In genomic region chr3:53557388-53558214, GRCm38 (mm10) we compare ENCODE assay signal across 11 mouse cellular contexts.
DNase-seq lines count a peak whose midpoint lies in the region; ATAC-seq and TF ChIP-seq lines count a peak whose summit lies in the region.
"Had no signal": no experiment of that assay in that cellular context is flagged by ENCODE, and none has a peak within 500 bp of the region (broad histone marks: within the 10 kb centered on the region; RNA-seq: fewer than 3 reads in every experiment).

No protein-coding gene starts in this region.

- WGBS in forebrain, embryonic 14.5 days = 76% methylated on average over 16 of the region's 16 CpGs
- WGBS in forebrain, embryonic 12.5 days = 89% methylated on average over 16 of the region's 16 CpGs
- 68% methylated on average over 16 of the region's 16 CpGs for WGBS in limb, embryonic 14.5 days
- WGBS in limb, embryonic 10.5 days = 87% methylated on average over 16 of the region's 16 CpGs
- 50% methylated on average over 16 of the region's 16 CpGs for WGBS in hindbrain, postnatal 0 days
- 62% methylated on average over 16 of the region's 16 CpGs for WGBS in neural tube, embryonic 15.5 days

- TF ChIP-seq POLR2A in limb, embryonic 14.5 days (IDR thresholded peaks at IDR 0.05; ENCODE audit: borderline replicate concordance, extremely low read depth, insufficient read depth, insufficient read length) = no peak

- no peak overlapping the region for H3K4me2 ChIP-seq in forebrain, embryonic 14.5 days (ENCODE audit: low read length)
- H3K4me2 ChIP-seq in forebrain, embryonic 12.5 days = no peak overlapping the region
- H3K4me2 ChIP-seq in limb, embryonic 14.5 days (replicated peaks; ENCODE audit: low read depth, low read length, severe bottlenecking) = no peak overlapping the region
- no peak overlapping the region for H3K4me2 ChIP-seq in hindbrain, postnatal 0 days (ENCODE audit: low read depth, low read length)
- no peak overlapping the region for H3K4me2 ChIP-seq in neural tube, embryonic 15.5 days

- H3K4me3 ChIP-seq in forebrain, embryonic 14.5 days (ENCODE audit: low read depth, low read length) = no peak overlapping the region
- no peak overlapping the region for H3K4me3 ChIP-seq in forebrain, embryonic 12.5 days (replicated peaks)
- no peak overlapping the region for H3K4me3 ChIP-seq in limb, embryonic 14.5 days (replicated peaks; ENCODE audit: low read length)
- no peak overlapping the region for H3K4me3 ChIP-seq in limb, embryonic 10.5 days
- H3K4me3 ChIP-seq in hindbrain, postnatal 0 days (ENCODE audit: low read length) = no peak overlapping the region
- H3K4me3 ChIP-seq in neural tube, embryonic 15.5 days (replicated peaks) = no peak overlapping the region

- peak; percentile 42 for DNase-seq in forebrain, embryonic 14.5 days (ENCODE audit: low spot score)
- DNase-seq in limb, embryonic 14.5 days (ENCODE audit: low spot score) = peak; percentile 3
- no peak for DNase-seq in limb, embryonic 10.5 days (ENCODE audit: low spot score)
- peak; percentile 79 for DNase-seq in hindbrain, postnatal 0 days (ENCODE audit: low spot score)
- no peak for DNase-seq in kidney, adult 8-10 months
- DNase-seq: cerebellum, adult 2 months; kidney, postnatal 14 days; thymus, postnatal 4 days had no signal

- peak; percentile 40; the same call in 1 of the 2 replicates for ATAC-seq in forebrain, embryonic 14.5 days
- ATAC-seq in forebrain, embryonic 12.5 days (ENCODE audit: low FRiP score) = no peak
- 0 out of 2 replicates have a peak, but pooled peaks have one; percentile 34 for ATAC-seq in limb, embryonic 14.5 days (ENCODE audit: low FRiP score, low read depth)
- ATAC-seq in hindbrain, postnatal 0 days = peak; percentile 91
- ATAC-seq in neural tube, embryonic 15.5 days (ENCODE audit: low FRiP score) = peak; percentile 81; the same call in 1 of the 2 replicates
- no peak for ATAC-seq in monocyte, adult 5-6 weeks (replicated peaks; ENCODE audit: insufficient number of reproducible peaks, low FRiP score, low TSS enrichment, poor library complexity, severe bottlenecking)

- no peaks in the 10 kb centered on the region for H3K9me3 ChIP-seq in forebrain, embryonic 14.5 days (replicated peaks; ENCODE audit: control insufficient read depth, low read length)
- H3K9me3 ChIP-seq in forebrain, embryonic 12.5 days = no peaks in the 10 kb centered on the region
- no peaks in the 10 kb centered on the region for H3K9me3 ChIP-seq in limb, embryonic 14.5 days (ENCODE audit: control insufficient read depth, low read length)
- no peaks in the 10 kb centered on the region for H3K9me3 ChIP-seq in limb, embryonic 10.5 days (replicated peaks)
- no peaks in the 10 kb centered on the region for H3K9me3 ChIP-seq in hindbrain, postnatal 0 days (ENCODE audit: low read length)
- H3K9me3 ChIP-seq in neural tube, embryonic 15.5 days (replicated peaks) = no peaks in the 10 kb centered on the region

- H3K27me3 ChIP-seq in forebrain, embryonic 14.5 days (replicated peaks; ENCODE audit: control insufficient read depth, insufficient read depth, low read length) = no peaks in the 10 kb centered on the region
- H3K27me3 ChIP-seq in forebrain, embryonic 12.5 days = no peaks in the 10 kb centered on the region
- H3K27me3 ChIP-seq in limb, embryonic 14.5 days (ENCODE audit: control insufficient read depth, insufficient read depth, low read length) = no peaks in the 10 kb centered on the region
- no peaks in the 10 kb centered on the region for H3K27me3 ChIP-seq in limb, embryonic 10.5 days (ENCODE audit: low read depth, poor library complexity, severe bottlenecking)
- H3K27me3 ChIP-seq in hindbrain, postnatal 0 days (ENCODE audit: insufficient read depth, low read length) = no peaks in the 10 kb centered on the region
- no peaks in the 10 kb centered on the region for H3K27me3 ChIP-seq in neural tube, embryonic 15.5 days (replicated peaks)

- H3K36me3 ChIP-seq in forebrain, embryonic 14.5 days (ENCODE audit: control insufficient read depth, insufficient read depth, low read length) = no peaks in the 10 kb centered on the region
- no peaks in the 10 kb centered on the region for H3K36me3 ChIP-seq in forebrain, embryonic 12.5 days (replicated peaks)
- H3K36me3 ChIP-seq in limb, embryonic 14.5 days (ENCODE audit: control insufficient read depth, insufficient read depth, low read length) = no peaks in the 10 kb centered on the region
- H3K36me3 ChIP-seq in limb, embryonic 10.5 days = no peaks in the 10 kb centered on the region
- no peaks in the 10 kb centered on the region for H3K36me3 ChIP-seq in hindbrain, postnatal 0 days (ENCODE audit: insufficient read depth, low read length)
- no peaks in the 10 kb centered on the region for H3K36me3 ChIP-seq in neural tube, embryonic 15.5 days

- no peaks in the 10 kb centered on the region for H3K4me1 ChIP-seq in forebrain, embryonic 14.5 days (ENCODE audit: control insufficient read depth, insufficient read depth, low read length)
- peaks cover 16% of the 10 kb centered on the region for H3K4me1 ChIP-seq in forebrain, embryonic 12.5 days
- peaks cover 5% of the 10 kb centered on the region; the same call in 1 of the 2 replicates for H3K4me1 ChIP-seq in limb, embryonic 14.5 days (ENCODE audit: control insufficient read depth, insufficient read depth, low read length)
- peaks cover 10% of the 10 kb centered on the region; the same call in 1 of the 2 replicates for H3K4me1 ChIP-seq in limb, embryonic 10.5 days
- H3K4me1 ChIP-seq in hindbrain, postnatal 0 days (ENCODE audit: insufficient read depth, low read length) = no peaks in the 10 kb centered on the region
- peaks cover 9% of the 10 kb centered on the region; the same call in 1 of the 2 replicates for H3K4me1 ChIP-seq in neural tube, embryonic 15.5 days

- no peak overlapping the region for H3K27ac ChIP-seq in forebrain, embryonic 14.5 days (ENCODE audit: low read depth, low read length)
- H3K27ac ChIP-seq in forebrain, embryonic 12.5 days = no peak overlapping the region
- no peak overlapping the region for H3K27ac ChIP-seq in limb, embryonic 14.5 days (replicated peaks; ENCODE audit: low read depth, low read length)
- no peak overlapping the region for H3K27ac ChIP-seq in limb, embryonic 10.5 days
- peak overlapping the region; percentile 33; the same call in 1 of the 2 replicates for H3K27ac ChIP-seq in hindbrain, postnatal 0 days
- no peak overlapping the region for H3K27ac ChIP-seq in neural tube, embryonic 15.5 days (replicated peaks)

- TF ChIP-seq CTCF in hindbrain, postnatal 0 days (IDR thresholded peaks at IDR 0.05; ENCODE audit: low read depth) = peak; percentile 10; the same call in 1 of the 2 replicates

- no peak overlapping the region for H3K9ac ChIP-seq in forebrain, embryonic 14.5 days (ENCODE audit: low read length)
- H3K9ac ChIP-seq in forebrain, embryonic 12.5 days = no peak overlapping the region
- H3K9ac ChIP-seq in limb, embryonic 14.5 days (ENCODE audit: low read depth, low read length, severe bottlenecking) = no peak overlapping the region
- H3K9ac ChIP-seq in hindbrain, postnatal 0 days (replicated peaks; ENCODE audit: low read length) = no peak overlapping the region
- H3K9ac ChIP-seq in neural tube, embryonic 15.5 days (replicated peaks) = no peak overlapping the region

Comparison
In these comparisons a context has a peak if more than half of its experiments do, and no peak if none do; other contexts are left out.
1. ATAC-seq: peak in forebrain, embryonic 14.5 days (single experiment), limb, embryonic 14.5 days (single experiment), hindbrain, postnatal 0 days (single experiment) and neural tube, embryonic 15.5 days (single experiment); none in forebrain, embryonic 12.5 days (single experiment) and monocyte, adult 5-6 weeks (single experiment).
2. DNase-seq: peak in forebrain, embryonic 14.5 days (single experiment), limb, embryonic 14.5 days (single experiment) and hindbrain, postnatal 0 days (single experiment); none in limb, embryonic 10.5 days (single experiment) and kidney, adult 8-10 months (0 of 2).